Mouse (Mus musculus): ENCODE data around the gene Syne1.
"Not testable (repeated sequence)": the region's sequence is repeated elsewhere in the genome, so short reads cannot be mapped to it uniquely, and the experiment has no call there.

DNA sequence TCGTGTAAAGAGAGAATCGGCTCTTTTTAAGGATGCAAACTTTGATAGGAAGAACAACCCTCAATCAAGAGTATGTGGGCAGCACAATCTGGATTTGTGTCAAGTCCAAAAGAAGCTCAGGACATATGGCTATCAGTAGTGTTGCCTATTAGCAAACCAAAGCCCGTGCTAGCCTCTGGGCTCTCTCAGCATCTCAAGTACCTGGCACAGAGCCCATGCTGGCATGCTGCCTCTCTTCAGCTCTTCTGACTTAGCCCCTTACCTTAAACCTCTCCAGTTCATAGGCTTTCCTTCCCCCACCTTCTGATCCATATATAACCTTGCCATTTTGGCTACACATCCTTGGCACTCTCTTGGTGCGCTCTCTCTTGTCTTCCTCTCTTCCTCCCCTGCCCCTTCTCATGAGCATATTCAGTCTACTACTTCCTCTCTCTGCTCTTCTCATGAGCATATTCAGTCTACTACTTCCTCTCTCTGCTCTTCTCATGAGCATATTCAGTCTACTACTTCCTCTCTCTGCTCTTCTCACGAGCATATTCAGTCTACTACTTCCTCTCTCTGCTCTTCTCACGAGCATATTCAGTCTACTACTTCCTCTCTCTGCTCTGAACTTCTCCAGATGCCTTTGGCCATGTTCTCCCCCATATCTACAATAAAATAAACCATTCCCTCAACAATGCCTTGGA lies 51.5 kb downstream of the Syne1 start:
- not testable (repeated sequence) for TF ChIP-seq CTCF, POLR2A (IDR thresholded peaks at IDR 0.05; ENCODE audit: insufficient read depth, low read depth, low read length)
